Mouse (Mus musculus) heart, adult 8-10 months (tissue): ENCODE data around the gene Apbb1ip. TPM values are rescaled to one million over a fixed set of nuclear protein-coding genes. Genes with fewer than 3 reads are reported as not detected.

Experiments used
- DNase-seq: peaks from one replicate; pipeline ENCODE4 v3.0.0; 2022; ENCODE audit warnings: low spot score
- total RNA-seq, 4 experiments: library from RNA; stranded (reverse); gene quantifications; 2 replicates each; pipeline ENCODE4 v1.2.4; 2022

Apbb1ip gene
- total RNA-seq: 1 to 10 TPM; 1.9 to 4.7 (median 3.8) TPM

GRCm38 (mm10) chr2:22773549-22774180 lies at the start of gene Apbb1ip:
Gene Apbb1ip, plus strand, starts transcription at chr2:22774094.
- DNase-seq: peak; percentile 39

GRCm38 (mm10) chr2:22727113-22727512 lies 46.8 kb upstream of the Apbb1ip start:
- DNase-seq: no peak

GRCm38 (mm10) chr2:22736134-22736533 lies 37.8 kb upstream of the Apbb1ip start:
- DNase-seq: no peak

- DNase-seq: no peak
These were observed 34.5 kb upstream of the Apbb1ip start for GRCm38 (mm10) chr2:22739369-22739768.

GRCm38 (mm10) chr2:22740441-22740840 lies 33.5 kb upstream of the Apbb1ip start:
- DNase-seq: no peak

- no peak for DNase-seq
These were observed 32.7 kb upstream of the Apbb1ip start for GRCm38 (mm10) chr2:22741222-22741621.

GRCm38 (mm10) chr2:22744121-22744761 lies 29.7 kb upstream of the Apbb1ip start:
- no peak for DNase-seq

- no peak for DNase-seq
These were observed 29.0 kb upstream of the Apbb1ip start for GRCm38 (mm10) chr2:22744876-22745275.

GRCm38 (mm10) chr2:22746785-22747184 lies 27.1 kb upstream of the Apbb1ip start:
- DNase-seq: no peak

- no peak for DNase-seq
These were observed 26.0 kb upstream of the Apbb1ip start for GRCm38 (mm10) chr2:22747941-22748340.

- no peak for DNase-seq
These were observed 24.1 kb upstream of the Apbb1ip start for GRCm38 (mm10) chr2:22749761-22750160.

- DNase-seq: no peak
These were observed 21.4 kb upstream of the Apbb1ip start for GRCm38 (mm10) chr2:22752492-22752891.

GRCm38 (mm10) chr2:22753461-22754075 lies 20.3 kb upstream of the Apbb1ip start:
- no peak for DNase-seq

GRCm38 (mm10) chr2:22754222-22754824 lies 19.6 kb upstream of the Apbb1ip start:
- DNase-seq: no peak

- no peak for DNase-seq
These were observed 18.3 kb upstream of the Apbb1ip start for GRCm38 (mm10) chr2:22755561-22755960.

- peak; percentile 68 for DNase-seq
These were observed 15.5 kb upstream of the Apbb1ip start for GRCm38 (mm10) chr2:22758310-22758972.

GRCm38 (mm10) chr2:22760452-22760851 lies 13.4 kb upstream of the Apbb1ip start:
- DNase-seq: no peak

GRCm38 (mm10) chr2:22761103-22761521 lies 12.8 kb upstream of the Apbb1ip start:
- no peak for DNase-seq

GRCm38 (mm10) chr2:22764774-22765387 lies 9.0 kb upstream of the Apbb1ip start:
- no peak for DNase-seq

GRCm38 (mm10) chr2:22771311-22771710 lies 2.6 kb upstream of the Apbb1ip start:
- peak; percentile 45 for DNase-seq

- peak; percentile 79 for DNase-seq
These were observed 372 bp downstream of the Apbb1ip start for GRCm38 (mm10) chr2:22774181-22774751.
